Mouse (Mus musculus): ENCODE data around the gene Irak2.

- TF ChIP-seq CTCF (IDR thresholded peaks at IDR 0.05; ENCODE audit: extremely low read depth, insufficient read depth, insufficient read length, insufficient replicate concordance) (no peak), POLR2A (IDR thresholded peaks at IDR 0.05; ENCODE audit: low read depth, low read length) (no peak)
Measured at GRCm38 (mm10) chr6:113737318-113738046, 99.2 kb downstream of the Irak2 start.

Measured in spleen, adult 2 months (tissue).